Mouse (Mus musculus) erythroblast, embryonic 14.5 days (primary cell): ENCODE data around the gene Rgma.

Source experiments
- GATA1 ChIP-seq: IDR thresholded peaks from 2 replicates; pipeline ENCODE4 v1.6.1; 2012; ENCODE audit warnings: low read length, inconsistent platforms, mixed read lengths
- TAL1 ChIP-seq: IDR thresholded peaks from 3 replicates; pipeline ENCODE4 v1.6.1; 2012; ENCODE audit warnings: low read length, inconsistent platforms, mixed read lengths

- no peak for TF ChIP-seq GATA1
- no peak for TF ChIP-seq TAL1
Measured at GRCm38 (mm10) chr7:73454113-73454512, 78.8 kb downstream of the Rgma start.
